Mouse (Mus musculus): ENCODE measurements around the gene Cenpv.

The Cenpv gene

DNA sequence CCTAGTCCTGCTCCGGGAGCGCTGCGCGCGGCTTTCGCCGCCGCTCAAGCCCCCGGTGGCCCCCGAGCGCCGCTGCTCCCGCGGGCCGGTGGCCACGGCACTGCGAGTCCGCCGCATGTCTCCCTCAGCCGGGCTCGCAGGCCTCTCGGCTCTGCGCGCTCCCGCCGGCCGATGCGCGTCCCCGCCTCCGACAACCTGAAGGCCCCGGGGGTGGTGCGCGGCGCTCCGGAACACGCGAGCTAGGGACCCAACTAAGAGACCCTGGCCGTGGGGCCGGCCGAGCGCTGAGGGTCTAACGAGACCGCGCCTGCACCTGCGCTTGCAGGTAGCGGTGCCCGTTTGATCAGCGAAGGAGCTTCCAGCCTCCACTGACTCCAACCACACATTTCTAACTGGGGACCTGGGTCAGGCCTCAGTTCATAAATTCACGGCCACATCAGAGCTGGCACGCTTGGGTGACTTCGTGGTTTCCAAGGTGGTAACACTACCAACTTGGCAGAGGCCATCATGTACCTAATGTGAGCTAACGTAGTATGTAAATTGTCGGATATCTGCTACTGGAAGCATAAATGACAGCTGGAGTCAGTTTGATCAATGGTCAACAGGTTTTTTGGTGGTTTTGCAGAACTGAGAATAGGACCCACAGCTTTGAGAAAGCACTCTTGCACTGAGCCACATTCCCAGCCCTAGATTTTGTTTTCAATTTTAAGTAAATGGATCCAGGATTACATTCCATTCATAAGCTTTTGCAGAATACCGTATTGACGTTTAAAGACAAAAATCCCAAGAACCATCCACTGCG lies at the start of gene Cenpv:
TSS of gene Cenpv (minus strand) at position 173 of the 802 bp plus-strand sequence.
- DNase-seq (ENCODE audit: low read depth, low spot score) = peak; percentile 85

DNA sequence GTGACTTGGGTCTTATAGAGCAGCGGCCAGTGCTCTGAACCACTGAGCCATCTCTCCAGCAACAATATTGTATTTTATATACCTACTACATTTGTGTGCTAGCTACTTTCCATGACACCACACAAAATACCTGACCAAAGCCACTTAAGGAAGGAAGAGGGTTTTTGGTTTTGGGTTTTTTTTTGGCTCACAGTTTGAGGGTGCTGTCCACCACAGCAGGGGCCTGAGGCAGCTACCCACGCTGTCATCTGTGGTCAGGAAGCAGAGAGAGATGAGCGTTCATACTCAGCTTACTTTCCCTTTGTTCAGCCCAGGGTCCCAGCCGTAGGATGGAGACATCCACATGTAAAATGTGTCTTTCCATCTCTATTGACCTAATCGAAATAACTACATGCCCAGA lies 48.0 kb upstream of the Cenpv start:
- DNase-seq (ENCODE audit: low read depth, low spot score) = no peak

DNA sequence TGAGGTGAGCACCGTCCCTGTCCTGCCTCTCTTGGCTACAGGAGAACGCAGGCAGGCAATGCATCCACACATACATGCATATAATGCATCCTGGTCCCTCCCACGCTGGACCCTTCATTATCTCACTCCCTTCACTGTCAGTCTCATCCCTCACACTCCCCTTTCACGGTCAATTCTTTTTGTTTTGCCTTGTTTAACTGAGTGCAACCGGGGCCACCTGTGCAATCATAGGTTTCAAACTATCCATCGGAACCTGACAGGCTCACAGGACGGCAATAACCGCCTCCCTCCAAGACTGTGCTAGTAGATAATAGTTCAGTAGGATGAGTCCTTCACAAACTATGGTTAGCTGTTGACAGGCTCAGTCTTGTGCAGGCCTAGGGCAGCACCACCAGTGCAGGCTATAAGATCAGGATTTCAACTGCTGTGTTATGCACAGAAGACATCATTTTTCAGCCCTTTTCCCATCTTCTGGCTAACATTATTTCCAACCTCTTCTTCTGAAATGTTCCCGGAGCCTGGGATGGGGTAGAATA lies 45.7 kb upstream of the Cenpv start:
- no peak for DNase-seq (ENCODE audit: low read depth, low spot score)

DNA sequence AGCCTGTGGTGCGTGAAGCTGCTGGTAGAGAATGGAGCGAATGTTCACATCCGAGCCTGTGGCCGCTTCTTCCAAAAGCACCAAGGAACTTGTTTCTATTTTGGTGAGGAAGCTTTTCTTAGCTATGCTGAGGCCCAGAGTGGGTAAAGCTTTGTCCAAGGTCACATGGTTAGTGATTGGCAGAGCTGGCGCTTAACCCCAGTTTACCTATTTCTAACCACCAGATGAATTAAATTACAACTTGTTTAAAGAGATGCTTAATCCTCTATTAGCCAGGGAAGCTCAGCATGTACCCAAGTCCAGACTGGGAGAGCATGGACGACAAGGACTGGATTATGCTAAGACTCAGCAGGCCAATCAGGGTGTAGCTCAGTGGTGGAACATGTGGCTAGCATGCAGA lies 44.0 kb upstream of the Cenpv start:
- no peak for DNase-seq (ENCODE audit: low read depth, low spot score)

DNA sequence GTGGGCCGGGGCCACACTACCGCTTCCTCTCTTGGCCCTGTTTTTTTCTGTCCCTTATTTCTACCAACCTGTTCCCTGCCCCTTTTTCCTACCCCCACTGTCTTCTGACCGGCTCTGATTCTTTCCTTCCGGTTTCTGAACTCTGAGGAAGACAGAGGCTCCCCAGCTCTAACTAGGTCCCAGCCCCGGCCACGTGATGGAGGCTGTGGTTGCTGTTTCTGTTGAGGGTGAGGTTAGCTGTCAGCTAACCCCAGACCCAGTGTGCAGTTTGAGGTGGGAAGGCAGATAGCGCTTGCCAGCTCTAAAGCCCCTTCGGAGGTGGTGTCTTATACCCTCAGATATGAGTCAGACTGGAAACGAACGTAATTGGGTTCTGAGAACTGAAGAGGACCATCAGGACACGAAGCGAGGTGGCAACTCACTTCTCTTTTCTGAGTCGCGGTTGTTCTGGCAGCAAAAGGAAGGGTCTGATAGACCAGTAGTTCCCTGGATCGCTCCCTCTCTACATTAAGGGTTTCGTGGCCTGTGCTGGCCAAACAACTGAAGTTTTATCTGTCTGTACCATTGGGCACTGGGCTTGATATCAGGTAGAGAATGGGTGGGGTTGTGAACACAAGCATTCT lies 37.6 kb upstream of the Cenpv start:
- no peak for DNase-seq (ENCODE audit: low read depth, low spot score)

DNA sequence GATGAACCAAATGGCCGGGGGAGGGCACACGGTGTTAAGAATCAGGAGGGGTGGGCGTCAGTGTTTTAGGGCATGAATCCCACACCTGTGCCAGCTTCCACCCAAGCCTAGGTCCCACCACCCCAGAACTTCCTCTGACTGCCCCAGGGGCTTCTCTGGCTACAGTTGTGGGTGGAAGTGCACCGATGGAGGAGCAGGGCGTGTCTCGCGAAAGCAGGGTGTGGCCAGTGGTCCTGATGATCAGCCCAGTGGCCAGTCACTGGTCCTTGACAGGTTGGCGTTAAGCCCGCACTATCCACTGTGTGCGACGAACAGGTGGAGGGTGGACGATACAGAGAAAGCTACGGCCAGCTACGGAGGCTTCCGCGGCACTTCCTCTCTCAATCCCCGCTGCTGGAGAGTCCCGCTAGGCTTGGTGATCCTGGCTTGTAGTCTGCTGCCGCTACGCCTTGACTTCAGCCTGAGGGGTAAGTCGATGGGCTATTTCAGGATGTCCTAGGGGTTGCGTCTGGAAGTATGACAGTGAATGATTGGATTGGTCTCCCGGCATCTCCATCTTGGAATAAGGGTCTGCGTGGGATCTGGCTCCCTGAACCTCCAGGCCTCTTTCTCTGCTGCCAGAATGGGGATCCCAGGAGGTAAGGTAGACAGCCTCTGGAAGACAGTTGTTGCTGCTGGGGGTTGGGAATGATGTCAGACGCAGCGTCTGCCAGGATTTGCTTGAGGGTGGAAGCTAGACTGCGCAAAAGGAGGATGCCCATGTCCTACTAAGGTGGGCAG lies 36.8 kb upstream of the Cenpv start:
- DNase-seq (ENCODE audit: low read depth, low spot score) = peak; percentile 22

DNA sequence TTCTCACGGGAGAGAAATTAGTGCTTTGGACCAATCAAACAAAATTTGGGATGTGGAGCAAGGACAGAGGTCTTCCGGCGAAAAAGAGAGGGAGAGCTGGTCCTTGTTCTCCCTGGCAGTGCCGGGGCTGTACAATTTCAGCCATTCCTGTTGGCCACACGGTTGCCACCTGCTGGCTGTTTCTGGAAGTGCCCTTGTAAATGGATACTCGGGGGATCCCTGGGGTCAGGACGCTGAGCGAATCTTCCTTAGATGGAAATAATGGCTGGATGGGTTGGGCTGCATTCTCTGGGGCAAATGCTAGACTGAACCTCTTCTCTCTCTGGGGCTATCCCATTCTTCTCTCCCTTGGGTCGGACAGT lies 36.2 kb upstream of the Cenpv start:
- DNase-seq (ENCODE audit: low read depth, low spot score) = peak; percentile 89

DNA sequence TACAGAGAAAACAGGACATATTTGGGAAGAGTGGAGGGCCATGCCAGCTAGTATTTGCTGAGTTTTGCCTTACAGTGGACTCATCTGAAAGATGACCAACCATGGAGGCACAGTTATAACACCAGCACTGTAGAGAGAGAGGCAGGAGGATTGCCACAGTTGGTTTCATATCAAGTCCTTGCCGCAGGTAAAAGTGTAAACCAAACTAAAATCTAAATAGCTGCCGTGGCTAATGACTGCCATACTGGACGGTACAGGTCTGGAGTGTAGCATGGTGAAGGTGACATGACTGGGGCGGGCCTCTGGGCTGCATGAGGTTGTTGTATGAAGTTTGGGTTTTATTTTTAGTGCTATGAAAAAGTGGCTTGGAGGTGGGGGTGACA lies 35.6 kb upstream of the Cenpv start:
- no peak for DNase-seq (ENCODE audit: low read depth, low spot score)

DNA sequence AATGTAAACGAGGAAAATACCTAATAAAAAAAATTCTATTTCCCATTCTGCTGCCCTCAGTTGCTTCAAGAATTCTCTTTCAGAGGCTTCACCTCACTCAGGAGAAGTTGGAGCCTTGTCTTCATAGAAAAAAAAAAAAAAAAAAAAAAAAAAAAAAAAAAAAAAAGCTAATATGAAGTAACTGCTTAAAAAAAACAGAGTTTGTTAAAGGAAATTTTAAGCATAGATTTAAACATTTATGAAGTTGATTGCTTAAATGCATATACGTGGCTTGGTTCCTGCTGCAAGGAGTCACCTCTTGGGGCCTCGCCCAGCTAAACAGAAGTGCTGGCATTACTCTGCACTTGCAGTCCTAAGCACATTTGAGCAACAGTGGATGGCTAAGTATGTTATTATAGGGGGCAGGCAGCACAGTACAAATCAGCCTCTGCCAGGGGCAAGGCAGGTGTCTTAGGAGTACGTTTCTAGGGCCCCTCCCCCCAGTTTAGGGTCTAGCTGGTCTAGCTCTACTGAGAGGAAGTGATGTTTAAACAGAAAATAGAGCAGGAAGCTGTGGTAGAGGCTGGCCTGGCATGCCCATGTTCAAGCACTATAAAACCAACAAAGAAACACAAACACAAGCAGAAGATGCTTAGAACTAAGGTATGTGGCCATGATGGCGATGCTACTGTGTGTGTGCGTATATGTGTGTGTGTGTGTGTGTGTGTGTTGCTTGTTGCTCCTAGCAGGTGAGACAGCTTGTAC lies 35.1 kb upstream of the Cenpv start, which contains the start of gene Trpv2:
TSS of gene Trpv2 (plus strand) at position 528 of the 744 bp plus-strand sequence.
- DNase-seq (ENCODE audit: low read depth, low spot score) = no peak

DNA sequence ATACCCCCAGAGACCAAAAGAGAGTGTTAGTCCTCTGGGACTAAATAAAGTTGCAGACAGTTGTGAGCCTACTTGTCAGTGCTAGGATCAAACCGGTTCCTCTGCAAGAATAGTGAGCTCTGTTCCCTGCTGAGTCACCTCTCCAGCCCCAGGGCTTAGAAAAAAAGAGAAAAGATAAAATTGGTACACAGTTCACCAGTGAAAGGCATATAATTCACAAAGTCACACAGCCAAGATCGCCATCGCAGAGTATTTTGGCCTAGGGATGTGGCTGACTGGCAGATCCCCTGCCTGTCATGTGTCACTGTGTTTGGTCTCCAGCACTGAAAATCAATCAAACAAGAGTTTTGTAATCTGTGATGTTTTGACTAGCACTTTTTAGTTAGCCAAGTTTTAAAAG lies 29.2 kb upstream of the Cenpv start:
- no peak for DNase-seq (ENCODE audit: low read depth, low spot score)

DNA sequence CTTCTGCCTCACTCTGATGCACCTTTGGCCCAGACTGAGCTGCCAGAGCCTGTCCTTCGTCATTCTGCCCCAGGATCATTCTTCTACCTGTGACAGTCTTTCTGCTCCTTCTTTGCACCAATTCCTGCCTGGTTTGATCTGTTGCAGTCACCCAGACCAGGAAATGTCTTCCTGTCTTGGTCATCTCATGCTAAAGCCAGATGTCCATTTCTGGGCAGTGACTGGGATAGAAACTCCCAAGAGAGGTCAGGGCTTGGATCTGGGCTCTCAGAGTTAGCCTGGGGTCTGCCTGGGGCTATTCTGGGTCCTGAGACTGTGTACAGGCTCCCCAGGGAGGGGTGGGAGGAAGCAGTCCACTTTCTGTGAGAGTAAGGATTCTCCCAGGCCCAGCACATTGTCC lies 27.1 kb upstream of the Cenpv start:
- DNase-seq (ENCODE audit: low read depth, low spot score) = no peak

DNA sequence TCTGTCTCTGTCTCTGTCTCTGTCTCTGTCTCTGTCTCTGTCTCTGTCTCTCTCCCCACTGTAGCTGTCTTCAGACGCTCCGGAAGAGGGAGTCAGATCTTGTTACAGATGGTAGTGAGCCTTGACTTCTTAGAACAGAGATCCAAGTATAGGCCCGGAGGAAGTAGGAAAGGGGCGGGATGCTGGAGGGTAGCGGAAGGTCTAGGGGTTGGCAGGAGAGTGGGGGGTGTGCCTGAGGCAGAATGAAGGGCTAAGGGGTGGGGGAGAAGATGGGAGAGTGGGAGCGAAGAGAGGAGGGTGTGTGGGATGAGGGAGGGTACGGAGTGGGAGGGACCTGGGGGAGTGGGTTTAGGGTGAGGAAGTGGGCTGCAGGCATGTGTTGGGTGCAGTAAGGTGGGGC lies 26.7 kb upstream of the Cenpv start:
- no peak for DNase-seq (ENCODE audit: low read depth, low spot score)

DNA sequence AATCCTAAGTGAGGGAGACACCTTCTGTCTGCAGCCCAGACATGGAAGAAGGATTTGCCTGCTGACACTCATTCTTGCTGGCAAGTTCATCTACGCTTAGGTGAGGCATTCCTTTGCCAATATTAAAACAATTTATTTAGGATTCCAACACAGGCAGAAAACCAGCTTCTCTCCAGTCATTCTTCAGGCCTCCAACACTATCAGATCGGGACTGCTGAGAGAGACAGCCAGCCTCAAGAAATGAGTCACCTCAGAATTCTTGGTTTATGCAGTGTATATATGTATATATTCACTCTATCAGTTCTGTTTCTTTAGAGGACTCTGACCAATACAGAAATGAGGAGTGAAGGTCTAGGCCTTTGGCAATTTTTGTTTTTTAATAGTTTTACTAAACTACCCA lies 24.5 kb upstream of the Cenpv start:
- DNase-seq (ENCODE audit: low read depth, low spot score) = no peak

DNA sequence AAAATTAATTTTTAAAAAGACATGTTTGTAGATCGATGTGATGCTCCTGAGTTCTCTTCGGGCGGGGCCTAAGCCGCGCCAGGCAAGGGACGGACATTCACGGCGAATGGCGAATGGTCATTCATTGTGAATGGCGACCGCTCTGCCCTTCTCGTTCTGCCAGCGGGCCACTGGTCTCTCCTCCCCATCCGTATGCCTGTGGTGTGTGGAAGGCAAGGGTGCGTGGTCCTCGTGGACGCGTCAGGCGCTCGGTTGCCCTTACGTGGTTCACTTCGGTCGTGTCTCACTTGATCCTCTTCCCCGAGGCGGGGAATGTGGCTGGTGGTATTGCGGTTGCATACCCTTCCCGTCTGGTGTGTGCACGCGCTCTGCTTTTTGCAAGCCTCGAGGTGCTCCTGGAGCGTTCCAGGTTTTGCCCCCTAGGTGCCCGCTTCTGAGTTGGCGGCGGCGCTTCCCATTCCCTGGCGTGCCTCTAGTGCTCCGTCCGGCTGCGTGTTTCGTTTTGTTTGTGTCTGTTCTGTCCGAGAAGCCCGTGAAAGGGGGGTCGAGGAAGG lies 21.5 kb upstream of the Cenpv start:
- DNase-seq (ENCODE audit: low read depth, low spot score) = peak; percentile 54

DNA sequence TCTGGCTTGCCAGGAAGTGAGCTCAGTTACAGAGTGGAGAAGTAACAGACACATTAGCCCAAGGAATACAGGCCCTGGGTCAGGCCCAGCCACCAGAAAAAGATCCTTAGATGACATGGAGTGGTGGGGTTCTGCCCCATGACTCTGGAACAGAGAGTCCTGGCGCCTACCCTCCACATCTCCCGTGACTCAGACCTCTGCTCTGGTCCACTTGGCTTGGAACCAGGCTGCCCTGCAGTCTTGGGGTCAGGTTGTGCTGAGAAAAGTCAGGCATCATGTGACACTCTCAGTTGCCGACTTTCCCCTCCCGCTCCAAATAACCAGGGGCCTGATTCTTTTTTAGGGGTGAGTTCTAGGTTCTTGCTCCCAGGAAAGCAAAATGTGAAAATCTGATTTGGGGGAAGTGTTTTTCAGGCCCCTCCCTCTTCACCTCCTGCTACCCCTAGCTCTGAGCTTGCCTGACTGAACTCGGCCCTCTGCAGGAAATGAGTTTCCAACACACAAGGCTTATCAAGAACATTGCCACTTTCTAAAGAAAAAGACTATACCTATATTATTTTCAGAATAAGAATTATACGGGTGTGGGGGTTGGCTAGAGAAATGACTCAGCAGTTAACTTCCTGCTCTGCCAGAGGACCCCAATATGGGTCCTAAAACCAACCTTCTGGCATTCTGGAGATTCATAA lies 20.0 kb upstream of the Cenpv start:
- DNase-seq (ENCODE audit: low read depth, low spot score) = no peak

DNA sequence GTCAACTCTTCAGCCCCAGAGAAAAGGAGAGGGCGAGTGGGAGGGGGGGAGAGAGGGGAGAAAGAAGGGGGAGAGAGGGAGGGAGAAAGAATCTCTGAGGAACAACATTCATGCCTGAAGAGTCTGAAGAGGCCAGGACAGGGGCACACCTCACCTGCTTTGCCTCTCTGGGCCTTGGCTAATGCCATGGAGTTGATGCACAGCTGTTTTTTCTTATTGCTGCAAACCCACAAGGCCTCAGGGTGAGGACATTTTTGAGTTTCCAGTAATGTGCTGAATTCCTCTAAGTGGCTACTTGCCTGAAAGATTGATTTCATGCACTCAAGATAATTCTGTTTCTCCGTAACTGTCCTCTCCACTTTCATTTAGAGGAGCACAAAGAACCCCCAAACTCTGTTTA lies 19.1 kb upstream of the Cenpv start:
- no peak for DNase-seq (ENCODE audit: low read depth, low spot score)

DNA sequence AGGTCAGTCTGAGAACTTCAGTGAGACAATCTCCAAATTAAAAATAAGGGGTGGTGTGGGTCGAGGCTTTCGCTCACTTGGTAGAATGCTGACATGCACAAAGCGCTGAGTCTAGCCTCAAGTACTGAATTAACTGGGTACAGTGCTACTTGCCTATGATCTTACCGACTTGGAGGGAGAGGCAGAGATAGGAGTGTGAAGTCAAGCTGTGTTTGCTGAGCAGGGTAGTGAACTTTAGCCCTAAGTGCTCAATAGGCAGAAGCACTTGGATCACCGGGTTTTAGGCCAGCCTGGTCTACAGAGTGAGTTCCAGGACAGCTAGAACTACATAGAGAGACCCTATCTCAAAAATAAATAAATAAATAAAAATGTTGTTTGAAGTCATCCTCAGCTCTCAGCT lies 18.1 kb upstream of the Cenpv start:
- DNase-seq (ENCODE audit: low read depth, low spot score) = no peak

DNA sequence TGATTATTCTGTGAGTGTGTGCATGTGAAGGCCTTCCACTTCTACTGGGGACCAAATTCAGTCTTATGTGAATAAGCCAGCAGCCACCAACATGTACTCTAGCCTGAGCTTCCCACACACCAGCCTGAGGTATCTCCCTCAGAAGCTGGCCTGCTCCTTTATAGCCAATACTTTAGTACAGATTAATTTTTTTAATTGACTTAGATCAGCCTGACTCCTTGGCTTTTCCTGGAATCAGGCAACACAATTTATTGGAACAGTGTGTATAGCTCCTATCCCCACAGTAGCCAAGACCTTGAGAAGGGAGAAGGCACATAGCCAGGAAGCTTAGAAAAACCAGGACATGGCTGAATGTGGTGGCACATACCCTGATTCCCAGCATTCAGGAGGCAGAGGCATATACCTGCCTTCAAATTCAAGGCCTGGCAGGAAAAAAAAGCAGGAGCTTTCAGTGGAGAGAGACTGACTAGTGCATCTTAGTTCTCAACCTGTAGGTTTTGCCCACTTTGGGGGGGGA lies 16.9 kb upstream of the Cenpv start:
- DNase-seq (ENCODE audit: low read depth, low spot score) = no peak

DNA sequence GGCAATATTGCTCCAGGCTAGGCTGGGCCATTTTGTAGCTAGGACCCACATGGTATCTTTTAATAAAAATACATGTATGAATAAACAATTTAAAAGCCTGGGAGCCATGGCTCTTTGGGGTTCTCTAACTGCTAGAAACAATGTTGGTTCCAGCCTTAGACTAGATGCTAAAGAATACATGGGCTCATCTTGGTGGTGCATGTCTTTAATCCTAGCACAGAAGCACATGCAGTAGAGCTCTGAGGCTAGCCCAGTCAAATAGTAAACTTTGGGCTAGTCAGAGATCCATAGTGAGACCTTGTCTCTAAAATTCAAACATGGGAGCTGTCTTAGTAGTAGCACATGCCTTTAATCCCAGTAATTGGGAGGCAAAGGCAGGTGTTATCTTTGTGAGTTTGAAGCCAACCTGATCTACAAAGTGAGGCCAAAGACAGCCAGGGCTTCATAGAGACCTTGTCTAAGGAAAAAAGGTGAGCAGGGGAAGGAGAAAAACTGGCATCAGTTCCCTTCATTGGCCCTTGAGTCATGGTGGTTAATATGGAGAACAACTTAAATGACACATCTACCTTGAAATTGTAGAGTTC lies 16.0 kb upstream of the Cenpv start:
- DNase-seq (ENCODE audit: low read depth, low spot score) = no peak

DNA sequence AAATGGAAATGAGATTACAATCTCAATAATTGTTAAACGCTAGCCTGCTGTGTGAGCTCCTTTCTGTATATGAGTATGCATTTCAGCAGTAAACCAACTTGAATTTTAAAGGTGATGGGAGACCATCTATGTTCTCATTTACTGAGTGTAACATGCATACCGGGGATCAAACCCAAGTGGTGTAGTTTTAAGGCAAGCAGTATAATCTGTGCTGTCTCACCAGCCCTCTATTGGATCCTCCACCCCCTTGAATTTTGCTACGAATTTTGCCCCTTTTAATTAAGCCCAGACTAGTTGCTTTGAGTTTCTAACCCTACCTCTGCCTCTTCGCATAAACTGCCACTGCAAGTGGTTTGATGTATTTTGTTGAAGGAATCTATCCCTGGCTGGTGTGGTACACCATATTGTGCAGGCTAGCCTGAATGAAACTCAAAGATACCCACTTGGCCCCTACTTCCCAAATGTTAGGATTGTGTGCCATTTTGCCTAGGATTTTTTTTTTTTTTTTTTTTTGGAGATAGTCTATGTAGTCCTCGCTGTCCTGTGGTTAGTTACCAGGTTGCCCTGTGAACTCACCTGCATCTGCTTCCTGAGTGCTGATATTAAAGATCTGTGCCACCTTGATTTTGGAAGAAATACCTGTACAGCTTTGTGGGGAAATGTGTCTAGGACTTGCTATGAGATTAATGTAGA lies 15.2 kb upstream of the Cenpv start:
- DNase-seq (ENCODE audit: low read depth, low spot score) = no peak
